Mouse (Mus musculus): ENCODE measurements at regions not wholly inside any gene's neighbourhood (a gene's known extent, or its start where the extent isn't known, plus 50 kb on each side); places are given as distances from the start of the nearest gene placed in this dataset.

DNA sequence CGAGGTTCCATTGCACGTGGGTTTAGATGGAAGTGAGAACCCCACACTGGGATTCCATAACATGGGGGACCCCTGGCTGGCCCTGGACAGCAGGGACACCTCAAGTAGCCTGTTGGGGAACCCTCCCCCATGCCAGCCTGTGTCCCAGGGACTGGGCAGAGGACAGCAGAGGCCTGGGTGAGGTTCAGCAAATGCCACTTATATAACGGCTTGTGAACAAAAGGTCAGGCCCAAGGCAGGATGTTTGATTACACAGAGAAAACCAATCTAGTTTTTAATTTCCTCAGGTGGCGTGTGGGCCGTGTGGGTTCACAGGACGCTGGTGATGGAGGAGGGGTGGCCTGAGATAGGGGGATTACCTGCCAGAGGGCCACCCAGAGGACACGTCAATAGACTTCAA is 94.9 kb upstream of the Kazn start:
- TF ChIP-seq POLR2A (IDR thresholded peaks at IDR 0.05; ENCODE audit: borderline replicate concordance, control insufficient read depth, low read depth, low read length) (no peak), CTCF (IDR thresholded peaks at IDR 0.05; ENCODE audit: control insufficient read depth, insufficient read depth, low read length) (no peak)
